Mouse (Mus musculus): ENCODE results near the gene Arpin. TPM values are rescaled to one million over a fixed set of nuclear protein-coding genes. Genes with fewer than 3 reads are reported as not detected.

Gene Arpin
- total and polyA plus RNA-seq, 3 experiments: not detected

- H3K36me3 ChIP-seq (replicated peaks in 1 of 2; ENCODE audit: control insufficient read depth in 1 of 2, insufficient read depth in 1 of 2, low read length in 1 of 2): peaks cover 48 to 76% of the 10 kb centered on the region in 2 experiments
These were observed 27.8 kb downstream of the Arpin start for GRCm38 (mm10) chr7:79907356-79907755.

DNA sequence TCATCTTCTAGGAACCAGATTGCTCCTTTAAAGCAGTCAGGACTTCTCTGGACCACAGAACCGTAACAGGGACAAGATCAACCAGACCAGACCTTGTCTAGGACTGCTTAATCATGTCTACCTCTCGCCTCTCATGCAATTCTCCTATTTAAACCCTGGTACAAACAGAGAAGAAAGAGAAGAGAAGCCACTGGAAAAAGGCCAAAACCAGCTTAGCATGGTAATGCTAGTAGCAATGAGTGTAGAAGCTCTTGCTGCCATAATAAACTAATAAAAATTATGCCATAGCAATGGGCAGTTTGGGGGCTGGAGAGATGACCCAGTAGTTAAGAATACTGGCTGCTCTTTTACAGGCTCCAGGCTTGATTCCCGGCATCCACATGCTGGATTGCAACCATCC, 28.2 kb downstream of the Arpin start:
- in situ Hi-C loops (cut with MboI; ENCODE audit: low pct_ligation_motif_present, low pct_unique_long_range_greater_than_20kb, low sequenced_read_pairs): no loop called here
- TF ChIP-seq TCF12 (IDR thresholded peaks at IDR 0.05; ENCODE audit: low read depth, low read length) (no peak), KAT2A (IDR thresholded peaks at IDR 0.05; ENCODE audit: insufficient replicate concordance, low read length) (no peak), JUN (IDR thresholded peaks at IDR 0.05; ENCODE audit: insufficient read depth, low read depth, low read length) (no peak), ETS1 (conservative IDR thresholded peaks at IDR 0.05; ENCODE audit: low read depth, low read length) (no peak), CTCF (conservative IDR thresholded peaks at IDR 0.05 in 1 of 2, IDR thresholded peaks at IDR 0.05 in 1 of 2; ENCODE audit: low read depth in 2 of 2, low read length in 2 of 2) (no peak), NELFE (IDR thresholded peaks at IDR 0.05; ENCODE audit: low read depth, low read length) (no peak), BHLHE40 (IDR thresholded peaks at IDR 0.05; ENCODE audit: low read depth, low read length) (no peak), SIN3A (IDR thresholded peaks at IDR 0.05; ENCODE audit: low read length) (no peak), EP300 (IDR thresholded peaks at IDR 0.05; ENCODE audit: low read length) (no peak), MEF2A (IDR thresholded peaks at IDR 0.05; ENCODE audit: borderline replicate concordance, low read depth, low read length) (no peak), JUND (conservative IDR thresholded peaks at IDR 0.05; ENCODE audit: low read depth, low read length) (no peak), MAX (IDR thresholded peaks at IDR 0.05; ENCODE audit: low read length) (no peak), E2F4 (IDR thresholded peaks at IDR 0.05; ENCODE audit: insufficient replicate concordance, low read depth, low read length) (no peak), USF2 (conservative IDR thresholded peaks at IDR 0.05; ENCODE audit: low read depth, low read length) (no peak)

More at GRCm38 (mm10) chr7:79907356-79907755, 27.8 kb downstream of the Arpin start:
- H3K9ac ChIP-seq (ENCODE audit: insufficient read depth, low read depth): no peak overlapping the region
- no peak overlapping the region for H3K4me3 ChIP-seq (replicated peaks in 1 of 3; ENCODE audit: low read depth in 2 of 3, low read length in 2 of 3, poor library complexity in 1 of 3)
- H3K79me2 ChIP-seq (replicated peaks; ENCODE audit: control insufficient read depth, extremely low read depth, insufficient read depth, poor library complexity, severe bottlenecking): no peaks in the 10 kb centered on the region
- no peaks in the 10 kb centered on the region for H3K4me1 ChIP-seq (ENCODE audit: control insufficient read depth in 1 of 2, insufficient read depth in 2 of 2)
- H3K27ac ChIP-seq (ENCODE audit: insufficient read depth, low read depth): no peak overlapping the region
- TF ChIP-seq EP300 (IDR thresholded peaks at IDR 0.05; ENCODE audit: low read length): no peak
- DNase-seq (ENCODE audit: extremely low read depth): no peak
- in situ Hi-C loops (cut with MboI; ENCODE audit: low pct_ligation_motif_present, low pct_unique_long_range_greater_than_20kb, low sequenced_read_pairs): no loop called here
- no peaks in the 10 kb centered on the region for H3K9me3 ChIP-seq (replicated peaks; ENCODE audit: low read length)
- no peaks in the 10 kb centered on the region for H3K27me3 ChIP-seq (replicated peaks)
- H3K4me2 ChIP-seq (ENCODE audit: insufficient read depth, low read depth, poor library complexity, severe bottlenecking): no peak overlapping the region
- dilution Hi-C loops (cut with MboI; ENCODE audit: extremely low pct_ligation_motif_present, extremely low pct_unique_long_range_greater_than_20kb, low sequenced_read_pairs): no loop called here

DNA sequence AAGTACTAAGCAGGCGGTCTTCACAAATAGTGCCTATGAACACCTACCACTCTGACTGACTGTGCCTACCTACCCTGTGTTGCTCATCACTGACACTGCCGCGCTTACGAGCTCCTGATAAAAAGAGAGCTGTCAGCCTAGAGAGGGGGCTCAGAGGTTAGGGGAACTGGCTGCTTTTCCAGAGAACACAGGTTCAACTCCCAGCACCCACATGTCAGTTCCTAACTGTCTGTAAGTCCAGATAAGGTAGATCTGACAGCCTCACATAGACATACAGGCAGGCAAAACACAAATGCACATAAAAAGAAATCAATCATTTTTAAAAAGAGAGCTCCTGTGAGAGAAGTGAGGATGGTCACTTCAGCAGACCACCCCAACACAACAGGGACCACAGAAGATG, 30.0 kb downstream of the Arpin start:
- no peak overlapping the region for H3K4me3 ChIP-seq (replicated peaks in 1 of 3; ENCODE audit: low read depth in 2 of 3, low read length in 2 of 3, poor library complexity in 1 of 3)
- H3K9ac ChIP-seq (ENCODE audit: insufficient read depth, low read depth): no peak overlapping the region
- in situ Hi-C loops (cut with MboI; ENCODE audit: low pct_ligation_motif_present, low pct_unique_long_range_greater_than_20kb, low sequenced_read_pairs) (no loop called here), dilution Hi-C loops (cut with MboI; ENCODE audit: extremely low pct_ligation_motif_present, extremely low pct_unique_long_range_greater_than_20kb, low sequenced_read_pairs) (no loop called here)
- H3K27ac ChIP-seq (ENCODE audit: insufficient read depth, low read depth): no peak overlapping the region
- TF ChIP-seq POLR2A (IDR thresholded peaks at IDR 0.05; ENCODE audit: low read depth, low read length) (no peak), IRF4 (IDR thresholded peaks at IDR 0.05; ENCODE audit: low read depth, low read length) (no peak), PAX5 (IDR thresholded peaks at IDR 0.05; ENCODE audit: low read length) (no peak), BHLHE40 (IDR thresholded peaks at IDR 0.05; ENCODE audit: low read depth, low read length) (no peak), NELFE (IDR thresholded peaks at IDR 0.05; ENCODE audit: low read depth, low read length) (no peak), SIN3A (IDR thresholded peaks at IDR 0.05; ENCODE audit: low read length) (no peak), POLR2AphosphoS2 (IDR thresholded peaks at IDR 0.05; ENCODE audit: low read depth, low read length) (no peak), GABPA (IDR thresholded peaks at IDR 0.05; ENCODE audit: insufficient replicate concordance, low read depth, low read length) (no peak), MYC (IDR thresholded peaks at IDR 0.05; ENCODE audit: low read depth, low read length) (no peak), MAFK (IDR thresholded peaks at IDR 0.05; ENCODE audit: insufficient replicate concordance, low read length) (no peak), KAT2A (IDR thresholded peaks at IDR 0.05; ENCODE audit: insufficient replicate concordance, low read length) (no peak)
- H3K4me2 ChIP-seq (ENCODE audit: insufficient read depth, low read depth, poor library complexity, severe bottlenecking): no peak overlapping the region
- H3K9me3 ChIP-seq (replicated peaks; ENCODE audit: low read length): no peaks in the 10 kb centered on the region
- peaks cover 52 to 80% of the 10 kb centered on the region in 2 experiments for H3K36me3 ChIP-seq (replicated peaks in 1 of 2; ENCODE audit: control insufficient read depth in 1 of 2, insufficient read depth in 1 of 2, low read length in 1 of 2)
- H3K4me1 ChIP-seq (ENCODE audit: control insufficient read depth in 1 of 2, insufficient read depth in 2 of 2): no peaks in the 10 kb centered on the region
- no peaks in the 10 kb centered on the region for H3K79me2 ChIP-seq (replicated peaks; ENCODE audit: control insufficient read depth, extremely low read depth, insufficient read depth, poor library complexity, severe bottlenecking)
- DNase-seq (ENCODE audit: extremely low read depth): no peak
- no peaks in the 10 kb centered on the region for H3K27me3 ChIP-seq (replicated peaks)

More for the DNA sequence above, 28.2 kb downstream of the Arpin start:
- H3K9me3 ChIP-seq (replicated peaks; ENCODE audit: low read length): no peaks in the 10 kb centered on the region
- H3K27ac ChIP-seq (ENCODE audit: insufficient read depth, low read depth): no peak overlapping the region
- H3K4me1 ChIP-seq (ENCODE audit: control insufficient read depth in 1 of 2, insufficient read depth in 2 of 2): no peaks in the 10 kb centered on the region
- H3K36me3 ChIP-seq (replicated peaks in 1 of 2; ENCODE audit: control insufficient read depth in 1 of 2, insufficient read depth in 1 of 2, low read length in 1 of 2): peaks cover 47 to 78% of the 10 kb centered on the region in 2 experiments
- H3K4me2 ChIP-seq (ENCODE audit: insufficient read depth, low read depth, poor library complexity, severe bottlenecking): no peak overlapping the region
- H3K79me2 ChIP-seq (replicated peaks; ENCODE audit: control insufficient read depth, extremely low read depth, insufficient read depth, poor library complexity, severe bottlenecking): no peaks in the 10 kb centered on the region
- H3K27me3 ChIP-seq (replicated peaks): no peaks in the 10 kb centered on the region
- H3K9ac ChIP-seq (ENCODE audit: insufficient read depth, low read depth): no peak overlapping the region
- H3K4me3 ChIP-seq (replicated peaks in 1 of 3; ENCODE audit: low read depth in 2 of 3, low read length in 2 of 3, poor library complexity in 1 of 3): no peak overlapping the region
- dilution Hi-C loops (cut with MboI; ENCODE audit: extremely low pct_ligation_motif_present, extremely low pct_unique_long_range_greater_than_20kb, low sequenced_read_pairs): no loop called here
- no peak for DNase-seq (ENCODE audit: extremely low read depth)
